Mouse (Mus musculus) lung, adult 2 months (tissue): ENCODE results near the gene Ccin.

Experiments used
- CTCF ChIP-seq: fragments of 200-500 bp; IDR thresholded peaks from 2 replicates; pipeline ENCODE4 v1.5.1; 2011; ENCODE audit warnings: mild to moderate bottlenecking, low read length, control low read depth; ENCODE audit not compliant: insufficient read depth
- POLR2A ChIP-seq: fragments of 200-500 bp; IDR thresholded peaks from 2 replicates; pipeline ENCODE4 v1.6.1; 2011; ENCODE audit warnings: low read depth, mild to moderate bottlenecking, control low read depth, low read length, borderline replicate concordance; ENCODE audit errors: extremely low read depth

DNA sequence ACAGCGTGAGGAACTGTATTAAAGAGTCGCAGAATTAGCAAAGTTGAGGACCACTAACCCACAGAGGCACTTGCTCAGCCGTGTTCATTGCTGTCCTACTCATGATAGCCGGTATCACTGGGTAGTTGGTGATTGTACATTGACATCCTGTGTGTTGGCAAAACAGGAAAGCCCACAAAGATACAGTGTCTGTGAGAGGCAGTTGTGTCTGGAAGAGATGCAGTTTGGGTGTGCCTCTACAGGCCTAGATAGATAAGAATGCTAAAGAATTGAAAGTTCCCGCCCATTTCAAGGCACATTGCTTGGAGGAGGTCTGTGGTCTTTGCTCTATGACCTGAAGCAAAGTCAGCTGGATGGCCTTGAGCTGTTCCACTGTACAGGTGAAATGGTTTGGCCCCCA is 20.8 kb downstream of the Ccin start, which contains the start of gene Clta:
- TF ChIP-seq CTCF, result no peak
- TF ChIP-seq POLR2A, result no peak
